Mouse (Mus musculus) frontal cortex, postnatal 10 days (tissue): Measurements from ENCODE around the gene Hoxb9.
A peak's percentile ranks its signal among the peaks of the same experiment; 100 is the strongest.

Source experiments
- DNase-seq, 2 experiments: peaks; one replicate each; pipeline ENCODE4 v3.0.0; 2022; ENCODE audit warnings: low spot score in 2 of 2, mixed read lengths in 1 of 2

Hoxb9 gene

GRCm38 (mm10) chr11:96267021-96267920 lies 4.0 kb upstream of the Hoxb9 start:
- DNase-seq, result no peak

- no peak for DNase-seq
Measured at GRCm38 (mm10) chr11:96268031-96268745, 3.1 kb upstream of the Hoxb9 start.

GRCm38 (mm10) chr11:96269869-96270268 lies 1.4 kb upstream of the Hoxb9 start:
- no peak for DNase-seq

- DNase-seq, result no peak
Measured at GRCm38 (mm10) chr11:96271541-96272011, 319 bp downstream of the Hoxb9 start.

DNA sequence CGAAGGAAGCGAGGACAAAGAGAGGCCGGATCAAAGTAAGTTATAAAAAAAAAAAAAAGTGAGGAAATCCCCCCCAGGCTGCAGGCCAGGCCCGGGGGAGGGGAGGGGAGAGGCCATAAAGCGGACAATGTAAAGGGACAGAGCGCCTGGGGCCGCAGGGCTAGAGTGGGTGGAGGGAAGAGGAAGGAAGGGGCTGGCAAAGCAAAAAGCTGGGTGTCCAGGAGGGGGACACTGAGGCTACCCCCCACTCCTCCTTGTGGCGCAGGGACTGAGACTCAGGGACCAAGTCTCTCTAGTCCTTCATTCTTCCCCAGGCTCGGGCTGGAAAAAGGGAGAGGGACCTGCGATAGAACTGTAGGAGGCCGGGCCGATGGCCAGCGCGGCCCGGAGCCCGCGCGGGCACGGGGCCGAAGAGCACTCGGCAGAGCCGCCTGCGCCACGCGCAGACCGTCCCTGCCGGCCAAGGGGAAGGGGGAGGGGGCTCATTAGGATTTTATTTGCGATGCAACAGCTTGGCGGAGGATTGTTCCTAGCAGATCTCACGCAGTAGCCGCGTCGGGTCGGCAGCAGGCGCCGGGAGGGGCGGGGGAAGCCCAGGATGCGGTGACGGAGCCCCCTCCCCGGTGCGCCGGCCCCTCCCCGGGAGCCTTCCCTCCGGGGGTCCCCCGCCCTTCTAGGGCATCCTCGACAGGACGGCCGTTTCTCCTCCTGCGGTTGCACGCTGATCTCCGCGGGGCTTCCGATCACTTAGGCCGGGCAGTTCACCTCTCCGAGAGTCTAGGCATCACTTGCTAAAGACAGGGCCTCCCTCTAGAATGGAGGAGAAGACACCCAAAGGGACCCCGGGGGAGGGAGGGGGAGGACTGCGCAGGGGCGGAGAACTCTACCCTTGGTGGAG lies 1.0 kb downstream of the Hoxb9 start:
- no peak for DNase-seq

GRCm38 (mm10) chr11:96274428-96274827 lies 3.2 kb downstream of the Hoxb9 start:
- no peak for DNase-seq

- no peak for DNase-seq
Measured at GRCm38 (mm10) chr11:96275896-96276295, 4.6 kb downstream of the Hoxb9 start.

- no peak for DNase-seq
Measured at GRCm38 (mm10) chr11:96277151-96278044, 6.1 kb downstream of the Hoxb9 start.

- DNase-seq, result no peak
Measured at GRCm38 (mm10) chr11:96278324-96278723, 7.1 kb downstream of the Hoxb9 start.

GRCm38 (mm10) chr11:96278773-96279172 lies 7.5 kb downstream of the Hoxb9 start:
- peak; percentile 33 to 78 for DNase-seq

DNA sequence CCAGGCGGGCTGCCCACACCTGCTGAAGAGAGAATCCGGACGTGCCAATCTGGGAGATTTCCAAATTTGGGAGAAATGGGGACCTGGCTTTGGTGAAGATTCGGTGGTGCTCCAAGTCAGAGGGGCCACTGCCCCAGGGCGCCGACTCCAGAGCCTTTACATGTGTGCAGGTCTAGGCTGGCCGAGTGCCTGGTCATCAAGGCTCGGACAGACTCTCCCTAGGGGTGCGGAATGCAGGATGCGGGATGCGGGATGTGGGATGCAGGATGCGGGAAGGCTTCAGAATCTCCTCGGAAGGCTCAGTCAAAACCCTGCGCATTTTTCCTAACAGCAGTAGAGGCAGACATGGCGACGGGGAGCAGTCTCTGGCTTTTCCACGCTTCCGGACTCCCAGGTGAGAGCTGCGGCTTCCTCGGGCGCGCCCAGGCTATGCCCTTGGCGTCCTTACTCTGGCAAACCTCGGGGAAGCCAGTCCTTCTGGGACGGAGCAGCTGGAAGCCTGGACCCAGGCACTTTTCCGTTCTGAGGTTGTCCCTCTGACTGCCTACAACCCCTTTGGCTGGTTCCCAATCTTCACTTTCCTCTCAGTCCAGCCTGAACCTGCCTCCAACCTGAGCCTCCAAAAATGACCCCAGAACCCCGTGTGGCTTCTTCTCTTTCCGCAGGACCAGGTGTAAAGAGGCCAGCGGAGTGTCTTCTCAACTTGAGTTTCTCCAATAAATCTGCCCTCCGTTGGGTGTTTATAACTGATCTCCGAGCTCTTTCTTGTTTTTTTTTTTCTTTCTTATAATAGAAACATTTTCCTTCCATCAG lies 8.4 kb downstream of the Hoxb9 start:
- DNase-seq, result no peak

- no peak for DNase-seq
Measured at GRCm38 (mm10) chr11:96280399-96281378, 9.4 kb downstream of the Hoxb9 start.

DNA sequence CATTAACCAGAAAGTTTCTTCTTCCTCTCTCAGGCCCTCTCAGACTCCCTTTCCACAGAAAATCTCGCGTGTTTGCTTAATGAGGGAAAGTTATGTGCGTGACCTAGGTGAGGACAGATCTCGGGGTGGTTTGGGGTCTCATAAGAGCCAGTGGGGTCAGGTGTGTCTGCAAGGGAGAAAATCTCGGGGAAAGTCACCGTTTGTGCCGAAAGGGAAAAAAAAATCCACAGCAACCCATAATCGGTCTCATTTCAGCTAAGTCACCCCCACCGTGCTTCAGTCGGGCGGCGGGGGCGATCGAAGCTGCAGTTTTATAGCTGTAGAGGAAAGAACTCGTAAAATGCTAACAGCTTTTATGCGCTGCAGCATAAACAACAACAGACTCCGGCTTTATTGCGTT lies 10.1 kb downstream of the Hoxb9 start:
- no peak for DNase-seq

GRCm38 (mm10) chr11:96281855-96282570 lies 10.8 kb downstream of the Hoxb9 start, which contains the start of gene Hoxb8:
Gene Hoxb8, plus strand, starts transcription at chr11:96281905.
- no peak for DNase-seq

GRCm38 (mm10) chr11:96282795-96283430 lies 11.7 kb downstream of the Hoxb9 start:
- DNase-seq, result no peak

GRCm38 (mm10) chr11:96284041-96284749 lies 12.9 kb downstream of the Hoxb9 start:
- DNase-seq, result no peak
